Mouse (Mus musculus): ENCODE measurements at regions not wholly inside any gene's neighbourhood (a gene's known extent, or its start where the extent isn't known, plus 50 kb on each side); places are given as distances from the start of the nearest gene placed in this dataset.

DNA sequence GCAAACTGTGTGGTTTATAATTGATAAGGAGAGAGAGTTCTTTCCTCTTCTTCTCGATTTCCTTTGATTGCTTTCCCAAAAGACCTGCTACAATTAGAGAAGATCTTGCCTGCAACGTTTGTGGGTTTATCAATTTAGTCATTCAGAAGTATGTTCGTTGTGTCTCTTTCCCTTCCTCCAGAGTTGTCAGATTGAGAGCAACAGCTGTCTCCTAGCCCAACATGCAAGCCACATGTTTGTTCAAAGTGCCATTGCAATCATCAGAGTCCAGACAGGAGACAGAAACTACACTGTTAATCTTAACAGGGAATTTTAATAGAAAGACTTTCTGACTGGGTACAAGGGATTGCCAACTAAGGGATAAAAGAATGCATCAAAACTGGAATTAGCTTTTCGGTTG lies 208.3 kb downstream of the Galc start:
- no peak for TF ChIP-seq CTCF (IDR thresholded peaks at IDR 0.05; ENCODE audit: borderline replicate concordance, control insufficient read depth, extremely low read depth, insufficient read depth, low read length, poor library complexity)
- no peak for TF ChIP-seq POLR2A (IDR thresholded peaks at IDR 0.05; ENCODE audit: control insufficient read depth, extremely low read depth, insufficient read depth, low read length, poor library complexity)

All from thymus, adult 2 months (tissue).